Mouse (Mus musculus): ENCODE measurements around the gene Clec11a.

DNA sequence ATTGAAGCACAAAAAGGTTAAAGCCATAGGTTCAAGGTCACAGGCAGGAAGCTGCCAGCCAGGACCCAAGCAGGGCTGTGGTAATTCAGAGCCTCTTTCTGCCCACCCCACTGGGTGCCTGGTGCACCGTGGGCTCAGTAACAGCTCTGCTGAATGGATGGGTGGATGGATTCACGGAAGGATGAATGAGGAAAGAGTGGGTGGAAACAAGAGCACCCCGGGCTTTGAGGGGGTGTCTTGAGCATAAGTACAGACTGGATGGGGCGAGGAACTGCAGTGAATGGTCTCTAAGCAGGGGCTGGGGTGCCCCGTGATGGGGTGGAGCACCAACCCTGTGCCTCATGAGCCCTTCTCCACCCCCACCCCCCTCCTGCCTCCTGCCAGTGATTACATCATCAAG, 35.0 kb upstream of the Clec11a start:
- TF ChIP-seq TAL1 (IDR thresholded peaks at IDR 0.05; ENCODE audit: low read length), result no peak
- TF ChIP-seq GATA1 (IDR thresholded peaks at IDR 0.05; ENCODE audit: low read length), result no peak

Measured in erythroblast, embryonic 14.5 days (primary cell).